Mouse (Mus musculus): ENCODE measurements around the gene Dpagt1. TPM values are rescaled to one million over a fixed set of nuclear protein-coding genes. Genes with fewer than 3 reads are reported as not detected.
"Not testable (repeated sequence)": the region's sequence is repeated elsewhere in the genome, so short reads cannot be mapped to it uniquely, and the experiment has no call there.

Gene Dpagt1
- polyA plus RNA-seq, 1 experiment from 2014 or later = 60.6 TPM

DNA sequence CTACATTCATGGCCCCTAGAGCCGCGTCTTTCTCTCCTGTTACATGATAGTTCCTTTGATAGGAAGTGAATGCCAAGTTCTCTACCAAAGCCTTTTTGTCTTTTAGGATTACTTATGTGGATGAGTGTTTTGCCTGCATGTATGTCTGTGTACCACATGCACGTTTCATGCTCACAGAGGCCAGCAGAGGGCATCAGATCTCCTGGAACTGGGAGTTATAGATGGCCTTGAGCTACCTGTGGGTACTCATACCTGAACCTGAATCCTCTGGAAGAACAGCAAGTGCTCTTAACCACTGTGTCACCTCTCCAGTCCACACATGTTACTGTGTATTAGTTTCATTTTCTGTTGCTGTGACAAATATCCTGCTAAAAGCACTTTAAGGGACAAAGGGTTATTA, 33.3 kb upstream of the Dpagt1 start:
- DNase-seq (ENCODE audit: low spot score) = peak; percentile 49
- peaks cover 3% of the 10 kb centered on the region; the same call in 1 of the 2 replicates for H3K27me3 ChIP-seq (ENCODE audit: control insufficient read depth, insufficient read depth, low read length)
- WGBS = 66% methylated on average over 3 of the region's 3 CpGs
- H3K4me1 ChIP-seq (ENCODE audit: control insufficient read depth, insufficient read depth, low read length) = no peaks in the 10 kb centered on the region; the same call in 1 of the 2 replicates
- H3K4me3 ChIP-seq (ENCODE audit: low read depth, low read length) = no peak overlapping the region
- no peak overlapping the region for H3K27ac ChIP-seq (replicated peaks; ENCODE audit: low read depth, low read length)
- H3K36me3 ChIP-seq (replicated peaks; ENCODE audit: control insufficient read depth, insufficient read depth, low read depth, low read length) = peaks cover 13% of the 10 kb centered on the region
- H3K4me2 ChIP-seq (ENCODE audit: low read depth, low read length) = no peak overlapping the region
- no peak for ATAC-seq (replicated peaks; ENCODE audit: insufficient number of reproducible peaks, low FRiP score, low TSS enrichment, low read depth)
- no peak overlapping the region for H3K9ac ChIP-seq (replicated peaks; ENCODE audit: low read length)
- H3K9me3 ChIP-seq (replicated peaks; ENCODE audit: control insufficient read depth, low read length) = no peaks in the 10 kb centered on the region

DNA sequence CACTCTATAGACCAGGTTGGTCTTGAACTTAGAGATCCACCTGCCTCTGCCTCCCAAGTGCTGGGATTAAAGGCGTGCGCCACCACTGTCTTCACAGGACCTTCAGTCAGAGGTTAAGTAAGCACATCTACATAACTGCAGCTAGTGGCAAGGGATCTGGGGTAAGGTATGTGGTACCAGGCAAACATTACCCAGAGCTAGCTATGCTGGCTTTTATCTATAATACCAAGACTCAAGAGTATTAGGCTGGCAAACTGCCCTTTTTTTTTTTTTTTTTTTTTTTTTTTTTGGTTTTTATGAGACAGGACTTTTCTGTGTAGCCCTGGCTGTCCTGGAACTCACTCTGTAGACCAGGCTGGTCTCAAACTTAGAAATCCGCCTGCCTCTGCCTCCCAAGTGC, 25.8 kb upstream of the Dpagt1 start:
- not testable (repeated sequence) for ATAC-seq (replicated peaks; ENCODE audit: insufficient number of reproducible peaks, low FRiP score, low TSS enrichment, low read depth); H3K4me1 ChIP-seq (ENCODE audit: control insufficient read depth, insufficient read depth, low read length); H3K27ac ChIP-seq (replicated peaks; ENCODE audit: low read depth, low read length); H3K9me3 ChIP-seq (replicated peaks; ENCODE audit: control insufficient read depth, low read length); H3K4me3 ChIP-seq (ENCODE audit: low read depth, low read length); H3K4me2 ChIP-seq (ENCODE audit: low read depth, low read length); DNase-seq (ENCODE audit: low spot score); H3K9ac ChIP-seq (replicated peaks; ENCODE audit: low read length); H3K27me3 ChIP-seq (ENCODE audit: control insufficient read depth, insufficient read depth, low read length)
- peaks cover 18% of the 10 kb centered on the region for H3K36me3 ChIP-seq (replicated peaks; ENCODE audit: control insufficient read depth, insufficient read depth, low read depth, low read length)
- WGBS = 96% methylated on average over 3 of the region's 3 CpGs

- Histone ChIP-seq H3K4me1 (ENCODE audit: control insufficient read depth, insufficient read depth, low read length) (no peaks in the 10 kb centered on the region; the same call in 1 of the 2 replicates), H3K9ac (replicated peaks; ENCODE audit: low read length) (peak within 1 kb of the TSS; percentile 80), H3K4me3 (ENCODE audit: low read depth, low read length) (peak within 1 kb of the TSS; percentile 88), H3K9me3 (replicated peaks; ENCODE audit: control insufficient read depth, low read length) (no peaks in the 10 kb centered on the region), H3K36me3 (replicated peaks; ENCODE audit: control insufficient read depth, insufficient read depth, low read depth, low read length) (no peaks in the 10 kb centered on the region), H3K4me2 (ENCODE audit: low read depth, low read length) (peak within 1 kb of the TSS; percentile 72), H3K27ac (replicated peaks; ENCODE audit: low read depth, low read length) (0 out of 2 replicates have a peak within 1 kb of the TSS, but pooled peaks have one; percentile 13), H3K27me3 (ENCODE audit: control insufficient read depth, insufficient read depth, low read length) (no peaks in the 10 kb centered on the region)
- ATAC-seq (replicated peaks; ENCODE audit: insufficient number of reproducible peaks, low FRiP score, low TSS enrichment, low read depth) (peak; percentile 99), DNase-seq (ENCODE audit: low spot score) (peak; percentile 100)
- WGBS = under 1% methylated on average over 49 of the region's 54 CpGs
These were observed 20.2 kb upstream of the Dpagt1 start, which contains the start of gene Hinfp for GRCm38 (mm10) chr9:44305466-44306079. TSS of gene Hinfp (minus strand) at chr9:44305671.

- WGBS = 91% methylated on average over 6 of the region's 6 CpGs
- no peak overlapping the region for H3K27ac ChIP-seq (replicated peaks; ENCODE audit: low read depth, low read length)
- H3K4me1 ChIP-seq (ENCODE audit: control insufficient read depth, insufficient read depth, low read length) = no peaks in the 10 kb centered on the region; the same call in 1 of the 2 replicates
- no peak overlapping the region for H3K4me2 ChIP-seq (ENCODE audit: low read depth, low read length)
- ATAC-seq (replicated peaks; ENCODE audit: insufficient number of reproducible peaks, low FRiP score, low TSS enrichment, low read depth) (no peak), DNase-seq (ENCODE audit: low spot score) (no peak)
- H3K9ac ChIP-seq (replicated peaks; ENCODE audit: low read length) = no peak overlapping the region
- H3K36me3 ChIP-seq (replicated peaks; ENCODE audit: control insufficient read depth, insufficient read depth, low read depth, low read length) = no peaks in the 10 kb centered on the region
- H3K27me3 ChIP-seq (ENCODE audit: control insufficient read depth, insufficient read depth, low read length) = no peaks in the 10 kb centered on the region
- no peaks in the 10 kb centered on the region for H3K9me3 ChIP-seq (replicated peaks; ENCODE audit: control insufficient read depth, low read length)
- H3K4me3 ChIP-seq (ENCODE audit: low read depth, low read length) = no peak overlapping the region
These were observed 19.3 kb upstream of the Dpagt1 start for GRCm38 (mm10) chr9:44306532-44306931.

GRCm38 (mm10) chr9:44307248-44307647, 18.6 kb upstream of the Dpagt1 start:
- Histone ChIP-seq H3K4me3 (ENCODE audit: low read depth, low read length) (no peak overlapping the region), H3K4me1 (ENCODE audit: control insufficient read depth, insufficient read depth, low read length) (no peaks in the 10 kb centered on the region; the same call in 1 of the 2 replicates), H3K36me3 (replicated peaks; ENCODE audit: control insufficient read depth, insufficient read depth, low read depth, low read length) (no peaks in the 10 kb centered on the region), H3K4me2 (ENCODE audit: low read depth, low read length) (no peak overlapping the region), H3K9ac (replicated peaks; ENCODE audit: low read length) (no peak overlapping the region), H3K27ac (replicated peaks; ENCODE audit: low read depth, low read length) (no peak overlapping the region), H3K27me3 (ENCODE audit: control insufficient read depth, insufficient read depth, low read length) (no peaks in the 10 kb centered on the region), H3K9me3 (replicated peaks; ENCODE audit: control insufficient read depth, low read length) (no peaks in the 10 kb centered on the region)
- DNase-seq (ENCODE audit: low spot score) (no peak), ATAC-seq (replicated peaks; ENCODE audit: insufficient number of reproducible peaks, low FRiP score, low TSS enrichment, low read depth) (no peak)
- 85% methylated on average over 2 of the region's 2 CpGs for WGBS

DNA sequence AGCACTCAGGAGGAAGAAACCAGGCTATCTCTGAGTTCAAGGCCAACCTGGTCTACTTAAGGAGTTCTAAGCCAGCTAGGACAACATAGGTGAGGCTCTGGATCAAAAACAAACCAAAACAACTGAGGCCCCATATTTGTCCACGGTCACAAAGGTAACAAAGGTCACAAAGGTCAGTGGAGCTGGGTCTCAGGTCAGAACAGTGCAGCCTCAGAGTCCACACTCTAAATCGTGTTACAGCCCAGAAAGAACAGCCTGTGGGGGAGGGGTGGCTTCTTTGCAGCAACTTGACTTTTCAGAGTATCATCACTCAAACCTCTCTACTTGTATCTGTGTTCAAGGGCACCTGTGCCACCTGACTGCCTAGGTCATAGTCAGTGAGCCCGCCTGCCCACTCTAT, 16.1 kb upstream of the Dpagt1 start:
- ATAC-seq (replicated peaks; ENCODE audit: insufficient number of reproducible peaks, low FRiP score, low TSS enrichment, low read depth) (no peak), DNase-seq (ENCODE audit: low spot score) (no peak)
- Histone ChIP-seq H3K27me3 (ENCODE audit: control insufficient read depth, insufficient read depth, low read length) (no peaks in the 10 kb centered on the region), H3K4me2 (ENCODE audit: low read depth, low read length) (no peak overlapping the region), H3K36me3 (replicated peaks; ENCODE audit: control insufficient read depth, insufficient read depth, low read depth, low read length) (no peaks in the 10 kb centered on the region; the same call in 1 of the 2 replicates), H3K4me3 (ENCODE audit: low read depth, low read length) (no peak overlapping the region), H3K9ac (replicated peaks; ENCODE audit: low read length) (no peak overlapping the region), H3K27ac (replicated peaks; ENCODE audit: low read depth, low read length) (no peak overlapping the region), H3K9me3 (replicated peaks; ENCODE audit: control insufficient read depth, low read length) (no peaks in the 10 kb centered on the region), H3K4me1 (ENCODE audit: control insufficient read depth, insufficient read depth, low read length) (no peaks in the 10 kb centered on the region)
- 56% methylated on average over 3 of the region's 3 CpGs for WGBS

- ATAC-seq (replicated peaks; ENCODE audit: insufficient number of reproducible peaks, low FRiP score, low TSS enrichment, low read depth) (no peak), DNase-seq (ENCODE audit: low spot score) (no peak)
- no peak overlapping the region for H3K4me2 ChIP-seq (ENCODE audit: low read depth, low read length)
- no peak overlapping the region for H3K27ac ChIP-seq (replicated peaks; ENCODE audit: low read depth, low read length)
- no peaks in the 10 kb centered on the region for H3K4me1 ChIP-seq (ENCODE audit: control insufficient read depth, insufficient read depth, low read length)
- H3K9ac ChIP-seq (replicated peaks; ENCODE audit: low read length) = no peak overlapping the region
- H3K4me3 ChIP-seq (ENCODE audit: low read depth, low read length) = no peak overlapping the region
- H3K27me3 ChIP-seq (ENCODE audit: control insufficient read depth, insufficient read depth, low read length) = no peaks in the 10 kb centered on the region
- no peaks in the 10 kb centered on the region for H3K9me3 ChIP-seq (replicated peaks; ENCODE audit: control insufficient read depth, low read length)
- 23% methylated on average over 10 of the region's 10 CpGs for WGBS
- no peaks in the 10 kb centered on the region; the same call in none of the 2 replicates for H3K36me3 ChIP-seq (replicated peaks; ENCODE audit: control insufficient read depth, insufficient read depth, low read depth, low read length)
These were observed 15.1 kb upstream of the Dpagt1 start for GRCm38 (mm10) chr9:44310750-44311135.

Measured in embryonic facial prominence, embryonic 11.5 days (tissue).